Mouse (Mus musculus): ENCODE results near the gene Dscam. TPM values are rescaled to one million over a fixed set of nuclear protein-coding genes. Genes with fewer than 3 reads are reported as not detected.

Dscam gene
- polyA plus RNA-seq, 1 experiment, result 32.8 TPM

GRCm38 (mm10) chr16:97062207-97062606 lies 108.3 kb downstream of the Dscam start:
- TF ChIP-seq POLR2A (IDR thresholded peaks at IDR 0.05; ENCODE audit: borderline replicate concordance, extremely low read depth, insufficient read depth, insufficient read length, poor library complexity, severe bottlenecking) (no peak), CTCF (IDR thresholded peaks at IDR 0.05; ENCODE audit: borderline replicate concordance, extremely low read depth, insufficient read depth, insufficient read length) (no peak)
- no peak for DNase-seq (ENCODE audit: low read depth)

GRCm38 (mm10) chr16:97061390-97061789 lies 109.2 kb downstream of the Dscam start:
- TF ChIP-seq CTCF (IDR thresholded peaks at IDR 0.05; ENCODE audit: borderline replicate concordance, extremely low read depth, insufficient read depth, insufficient read length) (no peak), POLR2A (IDR thresholded peaks at IDR 0.05; ENCODE audit: borderline replicate concordance, extremely low read depth, insufficient read depth, insufficient read length, poor library complexity, severe bottlenecking) (no peak)
- peak; percentile 81 for DNase-seq (ENCODE audit: low read depth)

- no peak for DNase-seq (ENCODE audit: low read depth)
- TF ChIP-seq CTCF (IDR thresholded peaks at IDR 0.05; ENCODE audit: borderline replicate concordance, extremely low read depth, insufficient read depth, insufficient read length) (no peak), POLR2A (IDR thresholded peaks at IDR 0.05; ENCODE audit: borderline replicate concordance, extremely low read depth, insufficient read depth, insufficient read length, poor library complexity, severe bottlenecking) (no peak)
These were observed 109.8 kb downstream of the Dscam start for GRCm38 (mm10) chr16:97060736-97061135.

GRCm38 (mm10) chr16:97060276-97060675 lies 110.3 kb downstream of the Dscam start:
- peak; percentile 51 for DNase-seq (ENCODE audit: low read depth)
- TF ChIP-seq CTCF (IDR thresholded peaks at IDR 0.05; ENCODE audit: borderline replicate concordance, extremely low read depth, insufficient read depth, insufficient read length) (no peak), POLR2A (IDR thresholded peaks at IDR 0.05; ENCODE audit: borderline replicate concordance, extremely low read depth, insufficient read depth, insufficient read length, poor library complexity, severe bottlenecking) (no peak)

- DNase-seq (ENCODE audit: low read depth), result peak; percentile 64
- TF ChIP-seq CTCF (IDR thresholded peaks at IDR 0.05; ENCODE audit: borderline replicate concordance, extremely low read depth, insufficient read depth, insufficient read length), result no peak
These were observed 135.3 kb downstream of the Dscam start for GRCm38 (mm10) chr16:97035271-97035670.

- DNase-seq (ENCODE audit: low read depth), result no peak
- TF ChIP-seq CTCF (IDR thresholded peaks at IDR 0.05; ENCODE audit: borderline replicate concordance, extremely low read depth, insufficient read depth, insufficient read length) (no peak), POLR2A (IDR thresholded peaks at IDR 0.05; ENCODE audit: borderline replicate concordance, extremely low read depth, insufficient read depth, insufficient read length, poor library complexity, severe bottlenecking) (no peak)
These were observed 137.0 kb downstream of the Dscam start for GRCm38 (mm10) chr16:97033540-97034058.

GRCm38 (mm10) chr16:97027701-97028100 lies 142.9 kb downstream of the Dscam start:
- DNase-seq (ENCODE audit: low read depth), result peak; percentile 79
- no peak for TF ChIP-seq CTCF (IDR thresholded peaks at IDR 0.05; ENCODE audit: borderline replicate concordance, extremely low read depth, insufficient read depth, insufficient read length)
- no peak for TF ChIP-seq POLR2A (IDR thresholded peaks at IDR 0.05; ENCODE audit: borderline replicate concordance, extremely low read depth, insufficient read depth, insufficient read length, poor library complexity, severe bottlenecking)

- TF ChIP-seq POLR2A (IDR thresholded peaks at IDR 0.05; ENCODE audit: borderline replicate concordance, extremely low read depth, insufficient read depth, insufficient read length, poor library complexity, severe bottlenecking), result no peak
- no peak for TF ChIP-seq CTCF (IDR thresholded peaks at IDR 0.05; ENCODE audit: borderline replicate concordance, extremely low read depth, insufficient read depth, insufficient read length)
- no peak for DNase-seq (ENCODE audit: low read depth)
These were observed 143.7 kb downstream of the Dscam start for GRCm38 (mm10) chr16:97026803-97027202.

GRCm38 (mm10) chr16:97024406-97024805 lies 146.1 kb downstream of the Dscam start:
- DNase-seq (ENCODE audit: low read depth), result peak; percentile 83
- no peak for TF ChIP-seq CTCF (IDR thresholded peaks at IDR 0.05; ENCODE audit: borderline replicate concordance, extremely low read depth, insufficient read depth, insufficient read length)
- no peak for TF ChIP-seq POLR2A (IDR thresholded peaks at IDR 0.05; ENCODE audit: borderline replicate concordance, extremely low read depth, insufficient read depth, insufficient read length, poor library complexity, severe bottlenecking)

- DNase-seq (ENCODE audit: low read depth), result no peak
- no peak for TF ChIP-seq POLR2A (IDR thresholded peaks at IDR 0.05; ENCODE audit: borderline replicate concordance, extremely low read depth, insufficient read depth, insufficient read length, poor library complexity, severe bottlenecking)
- TF ChIP-seq CTCF (IDR thresholded peaks at IDR 0.05; ENCODE audit: borderline replicate concordance, extremely low read depth, insufficient read depth, insufficient read length), result no peak
These were observed 149.1 kb downstream of the Dscam start for GRCm38 (mm10) chr16:97021496-97021895.

- peak; percentile 48 for DNase-seq (ENCODE audit: low read depth)
- no peak for TF ChIP-seq POLR2A (IDR thresholded peaks at IDR 0.05; ENCODE audit: borderline replicate concordance, extremely low read depth, insufficient read depth, insufficient read length, poor library complexity, severe bottlenecking)
- no peak for TF ChIP-seq CTCF (IDR thresholded peaks at IDR 0.05; ENCODE audit: borderline replicate concordance, extremely low read depth, insufficient read depth, insufficient read length)
These were observed 152.2 kb downstream of the Dscam start for GRCm38 (mm10) chr16:97018304-97018703.

GRCm38 (mm10) chr16:97017171-97017738 lies 153.3 kb downstream of the Dscam start:
- TF ChIP-seq POLR2A (IDR thresholded peaks at IDR 0.05; ENCODE audit: borderline replicate concordance, extremely low read depth, insufficient read depth, insufficient read length, poor library complexity, severe bottlenecking) (no peak), CTCF (IDR thresholded peaks at IDR 0.05; ENCODE audit: borderline replicate concordance, extremely low read depth, insufficient read depth, insufficient read length) (peak; percentile 2; the same call in 1 of the 2 replicates)
- peak; percentile 65 for DNase-seq (ENCODE audit: low read depth)
